18 mouse cellular contexts compared by ENCODE assay signal in the genomic region with DNA sequence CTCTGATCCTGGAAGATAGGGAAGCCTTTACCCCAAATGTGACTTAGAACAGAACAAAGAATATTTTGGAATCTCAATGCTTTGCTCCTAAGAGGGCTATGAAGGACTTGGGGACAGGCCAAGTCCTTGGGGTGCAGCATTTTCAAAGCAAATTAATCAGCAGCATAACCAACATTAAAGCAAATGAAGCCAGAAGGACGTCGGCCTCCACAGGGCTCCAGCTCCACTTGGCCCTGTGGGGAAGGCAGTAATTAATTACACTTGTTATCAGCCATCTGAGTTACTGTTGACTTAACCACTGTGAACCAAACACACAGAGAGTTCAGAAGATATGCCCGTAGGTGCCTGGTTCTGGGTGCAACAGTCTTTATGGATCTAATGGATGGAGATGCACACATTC. TPM values are rescaled to one million over a fixed set of nuclear protein-coding genes. Genes with fewer than 3 reads are reported as not detected.
DNase-seq lines count a peak whose midpoint lies in the region; ATAC-seq and TF ChIP-seq lines count a peak whose summit lies in the region.
"Had no signal": no experiment of that assay in that cellular context is flagged by ENCODE, and none has a peak within 500 bp of the region (broad histone marks: within the 10 kb centered on the region; RNA-seq: fewer than 3 reads in every experiment).

No protein-coding gene starts in this region.

- no peaks in the 10 kb centered on the region for H3K36me3 ChIP-seq in intestine, embryonic 16.5 days (ENCODE audit: control insufficient read depth, insufficient read depth, low read length)
- H3K36me3 ChIP-seq in intestine, embryonic 15.5 days: no peaks in the 10 kb centered on the region
- H3K36me3 ChIP-seq in liver, adult 2 months (ENCODE audit: control insufficient read depth, insufficient read depth, low read length): peaks cover 28% of the 10 kb centered on the region
- peaks cover 20% of the 10 kb centered on the region; the same call in 1 of the 2 replicates for H3K36me3 ChIP-seq in liver, embryonic 12.5 days
- H3K36me3 ChIP-seq in stomach, postnatal 0 days (ENCODE audit: control insufficient read depth, insufficient read depth, low read length): no peaks in the 10 kb centered on the region
- H3K36me3 ChIP-seq: forebrain, embryonic 15.5 days had no signal

- peak; percentile 38; the same call in 1 of the 2 replicates for ATAC-seq in intestine, embryonic 16.5 days
- no peak for ATAC-seq in intestine, embryonic 15.5 days
- ATAC-seq in liver, embryonic 12.5 days: no peak
- ATAC-seq in stomach, postnatal 0 days (ENCODE audit: low FRiP score, low TSS enrichment): peak; percentile 21; the same call in 1 of the 2 replicates
- ATAC-seq: forebrain, embryonic 15.5 days; hindbrain, postnatal 0 days had no signal

- no peak overlapping the region for H3K9ac ChIP-seq in intestine, embryonic 16.5 days (ENCODE audit: low read depth, low read length)
- H3K9ac ChIP-seq in intestine, embryonic 15.5 days: no peak overlapping the region
- H3K9ac ChIP-seq in liver, adult 2 months (ENCODE audit: low read depth, low read length): no peak overlapping the region
- no peak overlapping the region for H3K9ac ChIP-seq in liver, embryonic 12.5 days
- H3K9ac ChIP-seq in stomach, postnatal 0 days (ENCODE audit: low read length): no peak overlapping the region
- H3K9ac ChIP-seq: forebrain, embryonic 15.5 days; liver, embryonic 14.5 days had no signal

- no peaks in the 10 kb centered on the region; the same call in 1 of the 2 replicates for H3K4me1 ChIP-seq in intestine, embryonic 16.5 days (ENCODE audit: control insufficient read depth, insufficient read depth, low read length)
- H3K4me1 ChIP-seq in intestine, embryonic 15.5 days (replicated peaks): no peaks in the 10 kb centered on the region
- peaks cover 60% of the 10 kb centered on the region for H3K4me1 ChIP-seq in liver, adult 2 months (ENCODE audit: control insufficient read depth, insufficient read depth, low read length)
- peaks cover 5% of the 10 kb centered on the region; the same call in 1 of the 2 replicates for H3K4me1 ChIP-seq in liver, embryonic 12.5 days
- no peaks in the 10 kb centered on the region for H3K4me1 ChIP-seq in stomach, postnatal 0 days (replicated peaks; ENCODE audit: control insufficient read depth, insufficient read depth)
- H3K4me1 ChIP-seq: forebrain, embryonic 15.5 days; heart, embryonic 10.5 days; hindbrain, embryonic 10.5 days had no signal

- no peak for TF ChIP-seq CTCF in liver, adult 2 months (IDR thresholded peaks at IDR 0.05; ENCODE audit: low read depth, low read length)
- TF ChIP-seq CTCF in stomach, postnatal 0 days (IDR thresholded peaks at IDR 0.05; ENCODE audit: low read depth): no peak

- TF ChIP-seq EP300 in stomach, postnatal 0 days (optimal IDR thresholded peaks at IDR 0.05): no peak

- peak; percentile 76 for DNase-seq in liver, adult 2 months (ENCODE audit: extremely low read depth, low read depth, low spot score)
- peak; percentile 68 to 70 for DNase-seq in adrenal gland, postnatal 36 days
- DNase-seq in stomach, postnatal 0 days (ENCODE audit: low spot score): no peak
- DNase-seq in urinary bladder, postnatal 25 days (ENCODE audit: low spot score): no peak
- DNase-seq: cerebellum, adult 9-11 months; right cerebral cortex, adult 18-20 months; thymus, adult 18-20 months had no signal

- no peak overlapping the region for H3K4me3 ChIP-seq in intestine, embryonic 16.5 days (ENCODE audit: low read length)
- H3K4me3 ChIP-seq in intestine, embryonic 15.5 days (replicated peaks): no peak overlapping the region
- H3K4me3 ChIP-seq in liver, adult 2 months (ENCODE audit: insufficient read depth, low read depth, low read length): no peak overlapping the region
- no peak overlapping the region for H3K4me3 ChIP-seq in liver, embryonic 12.5 days
- no peak overlapping the region for H3K4me3 ChIP-seq in stomach, postnatal 0 days (ENCODE audit: low read depth, low read length)
- H3K4me3 ChIP-seq: forebrain, embryonic 15.5 days; heart, embryonic 10.5 days; hindbrain, embryonic 10.5 days had no signal

- TF ChIP-seq POLR2A in liver, adult 2 months (IDR thresholded peaks at IDR 0.05; ENCODE audit: extremely low read depth, insufficient read depth, low read length): no peak

- H3K27ac ChIP-seq in intestine, embryonic 16.5 days (ENCODE audit: low read length): peak overlapping the region; percentile 65
- H3K27ac ChIP-seq in intestine, embryonic 15.5 days: no peak overlapping the region
- peak overlapping the region; percentile 44 for H3K27ac ChIP-seq in liver, adult 2 months (replicated peaks; ENCODE audit: insufficient read depth, low read depth, low read length)
- H3K27ac ChIP-seq in liver, embryonic 12.5 days: no peak overlapping the region
- no peak overlapping the region for H3K27ac ChIP-seq in stomach, postnatal 0 days (replicated peaks)
- H3K27ac ChIP-seq: forebrain, embryonic 15.5 days; heart, embryonic 10.5 days; hindbrain, embryonic 10.5 days; hindbrain, postnatal 0 days; liver, embryonic 14.5 days had no signal

- no peak overlapping the region for H3K4me2 ChIP-seq in intestine, embryonic 16.5 days (ENCODE audit: low read depth, low read length)
- H3K4me2 ChIP-seq in intestine, embryonic 15.5 days (replicated peaks): no peak overlapping the region
- no peak overlapping the region for H3K4me2 ChIP-seq in liver, embryonic 12.5 days
- no peak overlapping the region for H3K4me2 ChIP-seq in stomach, postnatal 0 days (replicated peaks; ENCODE audit: low read depth)
- H3K4me2 ChIP-seq: forebrain, embryonic 15.5 days; midbrain, embryonic 11.5 days had no signal

- 43% methylated on average over 3 of the region's 3 CpGs for WGBS in intestine, embryonic 16.5 days
- 37% methylated on average over 3 of the region's 3 CpGs for WGBS in intestine, embryonic 15.5 days
- 14% methylated on average over 3 of the region's 3 CpGs for WGBS in liver, adult 2 months
- 62% methylated on average over 3 of the region's 3 CpGs for WGBS in liver, embryonic 12.5 days (ENCODE audit: insufficient replicate concordance)
- 34% methylated on average over 3 of the region's 3 CpGs for WGBS in stomach, postnatal 0 days

- H3K9me3 ChIP-seq in intestine, embryonic 16.5 days (ENCODE audit: control insufficient read depth, low read length): no peaks in the 10 kb centered on the region
- no peaks in the 10 kb centered on the region for H3K9me3 ChIP-seq in intestine, embryonic 15.5 days
- H3K9me3 ChIP-seq in liver, embryonic 12.5 days (replicated peaks): no peaks in the 10 kb centered on the region
- H3K9me3 ChIP-seq in stomach, postnatal 0 days (ENCODE audit: control insufficient read depth, low read length): no peaks in the 10 kb centered on the region
- H3K9me3 ChIP-seq: forebrain, embryonic 15.5 days; heart, embryonic 10.5 days; hindbrain, embryonic 10.5 days had no signal

- H3K79me2 ChIP-seq in liver, adult 2 months (ENCODE audit: control insufficient read depth, insufficient read depth, low read length): peaks cover 29% of the 10 kb centered on the region; the same call in 1 of the 2 replicates

- H3K27me3 ChIP-seq in intestine, embryonic 16.5 days (replicated peaks; ENCODE audit: control insufficient read depth, insufficient read depth, low read length): no peaks in the 10 kb centered on the region
- no peaks in the 10 kb centered on the region for H3K27me3 ChIP-seq in intestine, embryonic 15.5 days (replicated peaks)
- H3K27me3 ChIP-seq in liver, adult 2 months (ENCODE audit: control insufficient read depth, insufficient read depth, low read length): no peaks in the 10 kb centered on the region
- H3K27me3 ChIP-seq in liver, embryonic 12.5 days (replicated peaks): no peaks in the 10 kb centered on the region
- H3K27me3 ChIP-seq in stomach, postnatal 0 days (ENCODE audit: control insufficient read depth, insufficient read depth, low read length): no peaks in the 10 kb centered on the region
- H3K27me3 ChIP-seq: CH12.LX; forebrain, embryonic 15.5 days had no signal

RNA-seq across cellular contexts. Expression of a gene that starts 8.5 kb away (rescaled TPM):
- 39.9 and 42.2 TPM in 2 replicates for polyA plus RNA-seq in intestine, embryonic 16.5 days (2015; fragmentation: Nextera tagmentation; extraction: Ambion mirVana)
- 30.7 and 34.9 TPM in 2 replicates for polyA plus RNA-seq in intestine, embryonic 15.5 days (2015; fragmentation: Nextera tagmentation; extraction: Ambion mirVana)
- 159 and 192 TPM in 2 replicates for total RNA-seq in liver, adult 2 months (2014; rRNA removed)
- polyA plus RNA-seq in liver, adult 2 months (2012; rRNA removed): 137 and 146 TPM in 2 replicates
- polyA plus RNA-seq in liver, embryonic 12.5 days (2016; fragmentation: Nextera tagmentation; extraction: Ambion mirVana): 33.4 and 35.0 TPM in 2 replicates
- total RNA-seq in adrenal gland, postnatal 36 days (2021): 100 to 1,000 TPM in 1 of 2 experiments, 10 to 100 TPM in 1; 87.3 to 203 TPM
- 18.1 and 19.1 TPM in 2 replicates for polyA plus RNA-seq in stomach, postnatal 0 days (2015; fragmentation: Nextera tagmentation; extraction: Ambion mirVana)

RNA-seq across cellular contexts. Expression of a gene that starts 31.7 kb away (rescaled TPM):
- polyA plus RNA-seq in intestine, embryonic 16.5 days (2015; fragmentation: Nextera tagmentation; extraction: Ambion mirVana): 5.7 and 5.8 TPM in 2 replicates
- polyA plus RNA-seq in intestine, embryonic 15.5 days (2015; fragmentation: Nextera tagmentation; extraction: Ambion mirVana): 6.3 and 6.7 TPM in 2 replicates
- 3.6 and 8.0 TPM in 2 replicates for total RNA-seq in liver, adult 2 months (2014; rRNA removed)
- 0.29 and 0.35 TPM in 2 replicates for polyA plus RNA-seq in liver, adult 2 months (2012; rRNA removed)
- 2.9 and 3.1 TPM in 2 replicates for polyA plus RNA-seq in liver, embryonic 12.5 days (2016; fragmentation: Nextera tagmentation; extraction: Ambion mirVana)
- 1 to 10 TPM; 4.1 to 5.8 TPM for total RNA-seq in adrenal gland, postnatal 36 days (2021)
- polyA plus RNA-seq in stomach, postnatal 0 days (2015; fragmentation: Nextera tagmentation; extraction: Ambion mirVana): 2.3 and 2.5 TPM in 2 replicates

RNA-seq across cellular contexts. Expression of a gene that starts 43.8 kb away (rescaled TPM):
- 3.6 and 4.0 TPM in 2 replicates for polyA plus RNA-seq in intestine, embryonic 16.5 days (2015; fragmentation: Nextera tagmentation; extraction: Ambion mirVana)
- 3.2 and 4.2 TPM in 2 replicates for polyA plus RNA-seq in intestine, embryonic 15.5 days (2015; fragmentation: Nextera tagmentation; extraction: Ambion mirVana)
- 0.34 TPM in 1 of 2 replicates, not detected in the other for total RNA-seq in liver, adult 2 months (2014; rRNA removed)
- polyA plus RNA-seq in liver, adult 2 months (2012; rRNA removed): 0.09 and 0.22 TPM in 2 replicates
- polyA plus RNA-seq in liver, embryonic 12.5 days (2016; fragmentation: Nextera tagmentation; extraction: Ambion mirVana): 0.43 and 0.97 TPM in 2 replicates
- total RNA-seq in adrenal gland, postnatal 36 days (2021): under 1 TPM; 0.26 to 0.50 TPM
- 3.7 and 4.6 TPM in 2 replicates for polyA plus RNA-seq in stomach, postnatal 0 days (2015; fragmentation: Nextera tagmentation; extraction: Ambion mirVana)
- total RNA-seq: CH12.LX, MEL had no signal

Comparison
In these comparisons a context has a peak if more than half of its experiments do, and no peak if none do; other contexts are left out.
1. ATAC-seq: peak in intestine, embryonic 16.5 days (single experiment) and stomach, postnatal 0 days (single experiment); none in intestine, embryonic 15.5 days (single experiment) and liver, embryonic 12.5 days (single experiment).
2. H3K27ac ChIP-seq: peak in intestine, embryonic 16.5 days (single experiment) and liver, adult 2 months (single experiment); none in intestine, embryonic 15.5 days (single experiment), liver, embryonic 12.5 days (single experiment) and stomach, postnatal 0 days (single experiment).
3. DNase-seq: peak in liver, adult 2 months (single experiment) and adrenal gland, postnatal 36 days (2 of 2); none in stomach, postnatal 0 days (single experiment) and urinary bladder, postnatal 25 days (single experiment).